Mouse (Mus musculus): Measurements from ENCODE around the gene S100a5. TPM values are rescaled to one million over a fixed set of nuclear protein-coding genes. Genes with fewer than 3 reads are reported as not detected.

Gene S100a5
- polyA plus RNA-seq, 1 experiment from 2014 or later: not detected

Other genes with a start within 250 kb of the S100a5 start
- gene Slc27a3, start 218.6 kb upstream of the S100a5 start, polyA plus RNA-seq (2015; fragmentation: Nextera tagmentation; extraction: Ambion mirVana): 22.9 and 24.1 TPM in 2 replicates
- 29.3 and 30.8 TPM in 2 replicates for gene Ints3, start 174.9 kb upstream of the S100a5 start, polyA plus RNA-seq (2015; fragmentation: Nextera tagmentation; extraction: Ambion mirVana)
- 3.7 and 3.9 TPM in 2 replicates for gene Npr1, start 142.7 kb upstream of the S100a5 start, polyA plus RNA-seq (2015; fragmentation: Nextera tagmentation; extraction: Ambion mirVana)
- gene Ilf2, start 132.4 kb upstream of the S100a5 start, polyA plus RNA-seq (2015; fragmentation: Nextera tagmentation; extraction: Ambion mirVana): 280 and 290 TPM in 2 replicates
- 98.2 and 103 TPM in 2 replicates for gene Snapin, start 117.5 kb upstream of the S100a5 start, polyA plus RNA-seq (2015; fragmentation: Nextera tagmentation; extraction: Ambion mirVana)
- 183 and 200 TPM in 2 replicates for gene Chtop, start 99.0 kb upstream of the S100a5 start, polyA plus RNA-seq (2015; fragmentation: Nextera tagmentation; extraction: Ambion mirVana)
- 9.0 and 13.0 TPM in 2 replicates for gene S100a1, start 94.1 kb upstream of the S100a5 start, polyA plus RNA-seq (2015; fragmentation: Nextera tagmentation; extraction: Ambion mirVana)
- gene S100a13, start 94.1 kb upstream of the S100a5 start, polyA plus RNA-seq (2015; fragmentation: Nextera tagmentation; extraction: Ambion mirVana): 13.9 and 14.9 TPM in 2 replicates
- 0.81 TPM in 1 of 2 replicates, not detected in the other for gene S100a14, start 81.7 kb upstream of the S100a5 start, polyA plus RNA-seq (2015; fragmentation: Nextera tagmentation; extraction: Ambion mirVana)
- gene S100a16, start 71.3 kb upstream of the S100a5 start, polyA plus RNA-seq (2015; fragmentation: Nextera tagmentation; extraction: Ambion mirVana): 31.5 and 37.5 TPM in 2 replicates
- 1.4 and 1.9 TPM in 2 replicates for gene S100a3, start 47.9 kb upstream of the S100a5 start, polyA plus RNA-seq (2015; fragmentation: Nextera tagmentation; extraction: Ambion mirVana)
- gene S100a2, start 18.3 kb upstream of the S100a5 start, polyA plus RNA-seq (2015; fragmentation: Nextera tagmentation; extraction: Ambion mirVana): not detected in 2 replicates
- gene Gm42674, start 6.6 kb upstream of the S100a5 start, polyA plus RNA-seq (2015; fragmentation: Nextera tagmentation; extraction: Ambion mirVana): not detected in 2 replicates
- not detected in 2 replicates for gene S100a4, start 4.8 kb upstream of the S100a5 start, polyA plus RNA-seq (2015; fragmentation: Nextera tagmentation; extraction: Ambion mirVana)
- 28.2 and 28.4 TPM in 2 replicates for gene S100a6, start 4.4 kb downstream of the S100a5 start, polyA plus RNA-seq (2015; fragmentation: Nextera tagmentation; extraction: Ambion mirVana)
- not detected in 2 replicates for gene S100a7a, start 45.5 kb downstream of the S100a5 start, polyA plus RNA-seq (2015; fragmentation: Nextera tagmentation; extraction: Ambion mirVana)
- gene S100a8, start 60.5 kb downstream of the S100a5 start, polyA plus RNA-seq (2015; fragmentation: Nextera tagmentation; extraction: Ambion mirVana): 13.5 and 16.1 TPM in 2 replicates
- gene S100a9, start 87.2 kb downstream of the S100a5 start, polyA plus RNA-seq (2015; fragmentation: Nextera tagmentation; extraction: Ambion mirVana): 8.0 and 12.1 TPM in 2 replicates
- gene Pglyrp4, start 118.4 kb downstream of the S100a5 start, polyA plus RNA-seq (2015; fragmentation: Nextera tagmentation; extraction: Ambion mirVana): not detected in 2 replicates
- not detected in 2 replicates for gene Gm5849, start 169.4 kb downstream of the S100a5 start, polyA plus RNA-seq (2015; fragmentation: Nextera tagmentation; extraction: Ambion mirVana)